In genomic region chr8:106022483-106022882, GRCm38 (mm10) we compare ENCODE assay signal across 9 mouse cellular contexts. TPM values are rescaled to one million over a fixed set of nuclear protein-coding genes. Genes with fewer than 3 reads are reported as not detected.
DNase-seq lines count a peak whose midpoint lies in the region; ATAC-seq lines count a peak whose summit lies in the region.
"Had no signal": no experiment of that assay in that cellular context is flagged by ENCODE, and none has a peak within 500 bp of the region (broad histone marks: within the 10 kb centered on the region; RNA-seq: fewer than 3 reads in every experiment).

No protein-coding gene starts in this region.

- no peak overlapping the region for H3K4me3 ChIP-seq in hindbrain, embryonic 10.5 days
- H3K4me3 ChIP-seq in hindbrain, embryonic 12.5 days, result no peak overlapping the region
- H3K4me3 ChIP-seq in midbrain, embryonic 15.5 days, result no peak overlapping the region

- H3K9ac ChIP-seq in hindbrain, embryonic 12.5 days, result no peak overlapping the region
- H3K9ac ChIP-seq in midbrain, embryonic 15.5 days, result no peak overlapping the region

- H3K4me1 ChIP-seq in hindbrain, embryonic 10.5 days (replicated peaks), result no peaks in the 10 kb centered on the region
- no peaks in the 10 kb centered on the region for H3K4me1 ChIP-seq in hindbrain, embryonic 12.5 days
- no peaks in the 10 kb centered on the region for H3K4me1 ChIP-seq in midbrain, embryonic 15.5 days

- peaks cover 38% of the 10 kb centered on the region for H3K36me3 ChIP-seq in hindbrain, embryonic 10.5 days
- H3K36me3 ChIP-seq in hindbrain, embryonic 12.5 days, result peaks cover 13% of the 10 kb centered on the region
- H3K36me3 ChIP-seq in midbrain, embryonic 15.5 days (replicated peaks), result 0 out of 2 replicates have a peak, but pooled peaks cover 4% of the 10 kb centered on the region

- ATAC-seq in hindbrain, embryonic 12.5 days (ENCODE audit: low FRiP score), result no peak
- peak; percentile 48; the same call in 1 of the 2 replicates for ATAC-seq in midbrain, embryonic 15.5 days (replicated peaks)

- intact Hi-C loops in left cerebral cortex, postnatal 25 days (cut with DNase I), result loop anchor here (1.0 to 10.0 kb wide), 3 partner anchors 31 to 305 kb away; partner anchors contain the start of gene Dus2

- H3K4me2 ChIP-seq in hindbrain, embryonic 12.5 days (replicated peaks), result no peak overlapping the region
- no peak overlapping the region for H3K4me2 ChIP-seq in midbrain, embryonic 15.5 days

- H3K9me3 ChIP-seq in hindbrain, embryonic 10.5 days, result no peaks in the 10 kb centered on the region
- no peaks in the 10 kb centered on the region for H3K9me3 ChIP-seq in hindbrain, embryonic 12.5 days (replicated peaks)
- no peaks in the 10 kb centered on the region for H3K9me3 ChIP-seq in midbrain, embryonic 15.5 days

- H3K27me3 ChIP-seq in hindbrain, embryonic 10.5 days (ENCODE audit: insufficient read depth, poor library complexity, severe bottlenecking), result no peaks in the 10 kb centered on the region
- no peaks in the 10 kb centered on the region for H3K27me3 ChIP-seq in hindbrain, embryonic 12.5 days
- H3K27me3 ChIP-seq in midbrain, embryonic 15.5 days (replicated peaks), result no peaks in the 10 kb centered on the region

- DNase-seq in hindbrain, embryonic 10.5 days (ENCODE audit: low spot score), result peak; percentile 70
- DNase-seq in cerebellum, adult 9-10 months, result peak; percentile 90
- DNase-seq in frontal cortex, adult 2 months (ENCODE audit: extremely low spot score in 1 of 2, low spot score in 1 of 2), result peak; percentile 23 to 93
- DNase-seq in induced T-regulatory cell, adult 2 months (ENCODE audit: low read depth), result peak; percentile 91
- peak; percentile 84 to 88 for DNase-seq in left cerebral cortex, postnatal 25 days (ENCODE audit: low spot score in 2 of 2)
- peak; percentile 57 to 76 for DNase-seq in spleen, postnatal 14 days (ENCODE audit: low spot score in 2 of 2)

- H3K27ac ChIP-seq in hindbrain, embryonic 10.5 days, result no peak overlapping the region
- H3K27ac ChIP-seq in hindbrain, embryonic 12.5 days, result no peak overlapping the region
- H3K27ac ChIP-seq in midbrain, embryonic 15.5 days, result no peak overlapping the region

RNA-seq across cellular contexts. Expression of gene Ddx28, which starts 10.8 kb away (rescaled TPM):
- polyA plus RNA-seq in hindbrain, embryonic 10.5 days (2016; fragmentation: Nextera tagmentation; extraction: Ambion mirVana), result 22.4 and 24.4 TPM in 2 replicates
- polyA plus RNA-seq in hindbrain, embryonic 12.5 days (2016; fragmentation: Nextera tagmentation; extraction: Ambion mirVana), result 18.4 and 19.9 TPM in 2 replicates
- polyA plus RNA-seq in frontal cortex, adult 2 months (2012; rRNA removed), result 9.6 and 11.4 TPM in 2 replicates
- total RNA-seq in left cerebral cortex, postnatal 25 days (2021), result 10 to 100 TPM; 12.8 to 13.8 TPM
- 22.9 and 23.8 TPM in 2 replicates for polyA plus RNA-seq in midbrain, embryonic 15.5 days (2015; fragmentation: Nextera tagmentation; extraction: Ambion mirVana)

RNA-seq across cellular contexts. Expression of gene Dpep2nb, which starts 16.7 kb away (rescaled TPM):
- not detected in 2 replicates for polyA plus RNA-seq in hindbrain, embryonic 10.5 days (2016; fragmentation: Nextera tagmentation; extraction: Ambion mirVana)
- not detected in 2 replicates for polyA plus RNA-seq in hindbrain, embryonic 12.5 days (2016; fragmentation: Nextera tagmentation; extraction: Ambion mirVana)
- not detected in 2 replicates for polyA plus RNA-seq in frontal cortex, adult 2 months (2012; rRNA removed)
- not detected for total RNA-seq in left cerebral cortex, postnatal 25 days (2021)
- 0.21 and 0.26 TPM in 2 replicates for polyA plus RNA-seq in midbrain, embryonic 15.5 days (2015; fragmentation: Nextera tagmentation; extraction: Ambion mirVana)

RNA-seq across cellular contexts. Expression of gene Dus2, which starts 31.3 kb away (rescaled TPM):
- polyA plus RNA-seq in hindbrain, embryonic 10.5 days (2016; fragmentation: Nextera tagmentation; extraction: Ambion mirVana), result 21.1 and 21.3 TPM in 2 replicates
- polyA plus RNA-seq in hindbrain, embryonic 12.5 days (2016; fragmentation: Nextera tagmentation; extraction: Ambion mirVana), result 16.3 and 20.7 TPM in 2 replicates
- 27.1 and 28.5 TPM in 2 replicates for polyA plus RNA-seq in frontal cortex, adult 2 months (2012; rRNA removed)
- total RNA-seq in left cerebral cortex, postnatal 25 days (2021), result 10 to 100 TPM; 16.7 to 18.9 TPM
- 29.0 and 30.8 TPM in 2 replicates for polyA plus RNA-seq in midbrain, embryonic 15.5 days (2015; fragmentation: Nextera tagmentation; extraction: Ambion mirVana)

RNA-seq across cellular contexts. Expression of gene Nfatc3, which starts 36.2 kb away (rescaled TPM):
- 4.2 and 6.2 TPM in 2 replicates for polyA plus RNA-seq in hindbrain, embryonic 10.5 days (2016; fragmentation: Nextera tagmentation; extraction: Ambion mirVana)
- polyA plus RNA-seq in hindbrain, embryonic 12.5 days (2016; fragmentation: Nextera tagmentation; extraction: Ambion mirVana), result 5.7 and 6.7 TPM in 2 replicates
- 7.7 TPM in 2 replicates for polyA plus RNA-seq in frontal cortex, adult 2 months (2012; rRNA removed)
- 10 to 100 TPM in 1 of 2 experiments, 1 to 10 TPM in 1; 9.3 to 12.2 TPM for total RNA-seq in left cerebral cortex, postnatal 25 days (2021)
- 3.7 and 3.8 TPM in 2 replicates for polyA plus RNA-seq in midbrain, embryonic 15.5 days (2015; fragmentation: Nextera tagmentation; extraction: Ambion mirVana)

RNA-seq across cellular contexts. Expression of gene Dpep3, which starts 43.3 kb away (rescaled TPM):
- polyA plus RNA-seq in hindbrain, embryonic 10.5 days (2016; fragmentation: Nextera tagmentation; extraction: Ambion mirVana), result not detected in 2 replicates
- not detected in 2 replicates for polyA plus RNA-seq in hindbrain, embryonic 12.5 days (2016; fragmentation: Nextera tagmentation; extraction: Ambion mirVana)
- polyA plus RNA-seq in frontal cortex, adult 2 months (2012; rRNA removed), result not detected in 2 replicates
- total RNA-seq in left cerebral cortex, postnatal 25 days (2021), result not detected
- not detected in 2 replicates for polyA plus RNA-seq in midbrain, embryonic 15.5 days (2015; fragmentation: Nextera tagmentation; extraction: Ambion mirVana)
- polyA plus RNA-seq: stomach, embryonic 14.5 days had no signal
